Mouse (Mus musculus) hindbrain, embryonic 13.5 days (tissue): ENCODE measurements at regions not wholly inside any gene's neighbourhood (a gene's known extent, or its start where the extent isn't known, plus 50 kb on each side); places are given as distances from the start of the nearest gene placed in this dataset.

Source experiments
- ATAC-seq: fragments of 200-750 bp; cut with Nextera tagmentation; 2 replicates; pipeline ENCODE4 v1.8.0; 2017; ENCODE audit warnings: moderate TSS enrichment; ENCODE audit not compliant: low FRiP score
- H3K27ac ChIP-seq: fragments of 300-500 bp; sonication (generic); 2 replicates; pipeline ENCODE4 v1.5.1; 2015; ENCODE audit warnings: inconsistent platforms, mild to moderate bottlenecking, moderate library complexity
- H3K27me3 ChIP-seq: fragments of 300-500 bp; sonication (generic); 2 replicates; pipeline ENCODE4 v1.6.1; 2015; ENCODE audit warnings: mild to moderate bottlenecking, inconsistent platforms
- H3K36me3 ChIP-seq: fragments of 300-500 bp; sonication (generic); 2 replicates; pipeline ENCODE4 v1.6.1; 2015; ENCODE audit warnings: mild to moderate bottlenecking, inconsistent platforms
- H3K4me1 ChIP-seq: fragments of 300-500 bp; sonication (generic); replicated peaks from 2 replicates; pipeline ENCODE4 v1.6.1; 2015; ENCODE audit warnings: inconsistent platforms
- H3K4me2 ChIP-seq: fragments of 300-500 bp; sonication (generic); 2 replicates; pipeline ENCODE4 v1.6.1; 2015; ENCODE audit warnings: inconsistent platforms, mild to moderate bottlenecking, moderate library complexity
- H3K4me3 ChIP-seq: fragments of 300-500 bp; sonication (generic); 2 replicates; pipeline ENCODE4 v1.5.1; 2015; ENCODE audit warnings: mild to moderate bottlenecking, inconsistent platforms
- H3K9ac ChIP-seq: fragments of 300-500 bp; sonication (generic); 2 replicates; pipeline ENCODE4 v1.6.1; 2015; ENCODE audit warnings: mild to moderate bottlenecking, inconsistent platforms
- H3K9me3 ChIP-seq: fragments of 300-500 bp; sonication (generic); 2 replicates; pipeline ENCODE4 v1.6.1; 2016; ENCODE audit warnings: inconsistent platforms
- WGBS: fragments of 180-500 bp; shearing (Covaris S2); methylation state at CpG from one replicate; pipeline ENCODE4 v1.1.7; 2015; 5-methylcytosine and 5-hydroxymethylcytosine counted together

- ATAC-seq: no peak
- no peaks in the 10 kb centered on the region for H3K27me3 ChIP-seq
These were observed 393.2 kb downstream of the Olfm4 start for GRCm38 (mm10) chr14:80377064-80377463.

GRCm38 (mm10) chr14:80391418-80391817 is 407.5 kb downstream of the Olfm4 start:
- no peak for ATAC-seq
- H3K4me2 ChIP-seq: no peak overlapping the region
- no peaks in the 10 kb centered on the region for H3K4me1 ChIP-seq
- no peak overlapping the region for H3K9ac ChIP-seq
- no peaks in the 10 kb centered on the region for H3K27me3 ChIP-seq
- no peak overlapping the region for H3K4me3 ChIP-seq
- no peaks in the 10 kb centered on the region for H3K36me3 ChIP-seq
- no peaks in the 10 kb centered on the region for H3K9me3 ChIP-seq
- 53% methylated on average over 2 of the region's 2 CpGs for WGBS
- H3K27ac ChIP-seq: no peak overlapping the region

More at GRCm38 (mm10) chr14:80377064-80377463, 393.2 kb downstream of the Olfm4 start:
- H3K4me3 ChIP-seq: no peak overlapping the region
- no peaks in the 10 kb centered on the region for H3K9me3 ChIP-seq
- no peak overlapping the region for H3K27ac ChIP-seq
- H3K9ac ChIP-seq: no peak overlapping the region
- H3K4me1 ChIP-seq: no peaks in the 10 kb centered on the region
- no peaks in the 10 kb centered on the region for H3K36me3 ChIP-seq
- H3K4me2 ChIP-seq: no peak overlapping the region
- 69% methylated on average over 1 of the region's 1 CpGs for WGBS

- H3K4me3 ChIP-seq: no peak overlapping the region
- H3K27me3 ChIP-seq: no peaks in the 10 kb centered on the region
- no peak overlapping the region for H3K4me2 ChIP-seq
- 92% methylated on average over 2 of the region's 2 CpGs for WGBS
- H3K27ac ChIP-seq: no peak overlapping the region
- H3K9me3 ChIP-seq: no peaks in the 10 kb centered on the region
- H3K36me3 ChIP-seq: no peaks in the 10 kb centered on the region
- no peaks in the 10 kb centered on the region for H3K4me1 ChIP-seq
- H3K9ac ChIP-seq: no peak overlapping the region
- no peak for ATAC-seq
These were observed 424.4 kb downstream of the Olfm4 start for GRCm38 (mm10) chr14:80408317-80408716.

- no peaks in the 10 kb centered on the region for H3K9me3 ChIP-seq
- no peak overlapping the region for H3K9ac ChIP-seq
- no peaks in the 10 kb centered on the region for H3K27me3 ChIP-seq
- ATAC-seq: no peak
- H3K4me1 ChIP-seq: no peaks in the 10 kb centered on the region
- no peak overlapping the region for H3K4me3 ChIP-seq
- H3K27ac ChIP-seq: no peak overlapping the region
- WGBS: 86% methylated on average over 3 of the region's 3 CpGs
- H3K4me2 ChIP-seq: no peak overlapping the region
- no peaks in the 10 kb centered on the region for H3K36me3 ChIP-seq
These were observed 435.0 kb downstream of the Olfm4 start for GRCm38 (mm10) chr14:80418810-80419325.

GRCm38 (mm10) chr14:80443820-80444219 is 459.9 kb downstream of the Olfm4 start:
- no peak for ATAC-seq
- H3K4me2 ChIP-seq: no peak overlapping the region
- H3K9me3 ChIP-seq: no peaks in the 10 kb centered on the region
- H3K27ac ChIP-seq: no peak overlapping the region
- no peak overlapping the region for H3K9ac ChIP-seq
- no peaks in the 10 kb centered on the region for H3K36me3 ChIP-seq
- H3K4me3 ChIP-seq: no peak overlapping the region
- H3K27me3 ChIP-seq: no peaks in the 10 kb centered on the region
- H3K4me1 ChIP-seq: no peaks in the 10 kb centered on the region

GRCm38 (mm10) chr14:80471470-80471869 is 487.6 kb downstream of the Olfm4 start:
- WGBS: 54% methylated on average over 1 of the region's 1 CpGs

GRCm38 (mm10) chr14:80479918-80480317 is 496.0 kb downstream of the Olfm4 start:
- no peaks in the 10 kb centered on the region for H3K27me3 ChIP-seq
- H3K9me3 ChIP-seq: no peaks in the 10 kb centered on the region
- no peak overlapping the region for H3K4me2 ChIP-seq
- H3K4me3 ChIP-seq: no peak overlapping the region
- H3K9ac ChIP-seq: no peak overlapping the region
- ATAC-seq: no peak
- H3K27ac ChIP-seq: no peak overlapping the region
- no peaks in the 10 kb centered on the region for H3K36me3 ChIP-seq
- no peaks in the 10 kb centered on the region for H3K4me1 ChIP-seq

More at GRCm38 (mm10) chr14:80471470-80471869, 487.6 kb downstream of the Olfm4 start:
- H3K27me3 ChIP-seq: no peaks in the 10 kb centered on the region
- no peak overlapping the region for H3K4me2 ChIP-seq
- H3K36me3 ChIP-seq: no peaks in the 10 kb centered on the region
- no peaks in the 10 kb centered on the region for H3K9me3 ChIP-seq
- no peak overlapping the region for H3K4me3 ChIP-seq
- no peak overlapping the region for H3K9ac ChIP-seq
- ATAC-seq: no peak
- 0 out of 2 replicates have a peak, but pooled peaks cover 3% of the 10 kb centered on the region for H3K4me1 ChIP-seq
- H3K27ac ChIP-seq: no peak overlapping the region

- H3K4me1 ChIP-seq: no peaks in the 10 kb centered on the region
- no peak overlapping the region for H3K4me3 ChIP-seq
- ATAC-seq: no peak
- no peak overlapping the region for H3K4me2 ChIP-seq
- H3K9ac ChIP-seq: no peak overlapping the region
- WGBS: 75% methylated on average over 3 of the region's 3 CpGs
- H3K27me3 ChIP-seq: no peaks in the 10 kb centered on the region
- H3K36me3 ChIP-seq: no peaks in the 10 kb centered on the region
- no peaks in the 10 kb centered on the region for H3K9me3 ChIP-seq
- H3K27ac ChIP-seq: no peak overlapping the region
These were observed 498.9 kb downstream of the Olfm4 start for GRCm38 (mm10) chr14:80482771-80483170.

- H3K27ac ChIP-seq: no peak overlapping the region
- ATAC-seq: no peak
- H3K27me3 ChIP-seq: no peaks in the 10 kb centered on the region
- H3K36me3 ChIP-seq: no peaks in the 10 kb centered on the region
- H3K9ac ChIP-seq: no peak overlapping the region
- H3K4me1 ChIP-seq: peaks cover 3% of the 10 kb centered on the region; the same call in 1 of the 2 replicates
- H3K4me2 ChIP-seq: no peak overlapping the region
- H3K9me3 ChIP-seq: no peaks in the 10 kb centered on the region
- no peak overlapping the region for H3K4me3 ChIP-seq
These were observed 500.4 kb downstream of the Olfm4 start for GRCm38 (mm10) chr14:80484256-80484655.

GRCm38 (mm10) chr14:80485149-80485548 is 501.3 kb downstream of the Olfm4 start:
- no peaks in the 10 kb centered on the region for H3K36me3 ChIP-seq
- no peak overlapping the region for H3K27ac ChIP-seq
- no peak overlapping the region for H3K4me2 ChIP-seq
- H3K27me3 ChIP-seq: no peaks in the 10 kb centered on the region
- ATAC-seq: no peak
- H3K9me3 ChIP-seq: no peaks in the 10 kb centered on the region
- H3K4me1 ChIP-seq: peaks cover 8% of the 10 kb centered on the region; the same call in 1 of the 2 replicates
- H3K4me3 ChIP-seq: no peak overlapping the region
- no peak overlapping the region for H3K9ac ChIP-seq

- H3K9ac ChIP-seq: no peak overlapping the region
- H3K4me3 ChIP-seq: no peak overlapping the region
- H3K9me3 ChIP-seq: no peaks in the 10 kb centered on the region
- H3K27ac ChIP-seq: no peak overlapping the region
- H3K36me3 ChIP-seq: no peaks in the 10 kb centered on the region
- 0 out of 2 replicates have a peak, but pooled peaks cover 4% of the 10 kb centered on the region for H3K27me3 ChIP-seq
- H3K4me2 ChIP-seq: no peak overlapping the region
- 63% methylated on average over 6 of the region's 6 CpGs for WGBS
- no peak for ATAC-seq
- peaks cover 8% of the 10 kb centered on the region; the same call in 1 of the 2 replicates for H3K4me1 ChIP-seq
These were observed 502.7 kb downstream of the Olfm4 start for GRCm38 (mm10) chr14:80486605-80487004.

GRCm38 (mm10) chr14:80492043-80492900 is 508.4 kb downstream of the Olfm4 start:
- no peak overlapping the region for H3K4me3 ChIP-seq
- 16% methylated on average over 10 of the region's 10 CpGs for WGBS
- H3K27me3 ChIP-seq: 0 out of 2 replicates have a peak, but pooled peaks cover 4% of the 10 kb centered on the region
- H3K36me3 ChIP-seq: no peaks in the 10 kb centered on the region
- no peaks in the 10 kb centered on the region for H3K9me3 ChIP-seq
- no peak overlapping the region for H3K27ac ChIP-seq
- peaks cover 15% of the 10 kb centered on the region; the same call in 1 of the 2 replicates for H3K4me1 ChIP-seq
- ATAC-seq: no peak
- no peak overlapping the region for H3K4me2 ChIP-seq
- no peak overlapping the region for H3K9ac ChIP-seq

- WGBS: 38% methylated on average over 4 of the region's 4 CpGs
- Histone ChIP-seq H3K4me3 (no peak overlapping the region), H3K9ac (no peak overlapping the region), H3K27me3 (0 out of 2 replicates have a peak, but pooled peaks cover 4% of the 10 kb centered on the region), H3K4me2 (no peak overlapping the region), H3K27ac (no peak overlapping the region), H3K9me3 (no peaks in the 10 kb centered on the region), H3K36me3 (no peaks in the 10 kb centered on the region), H3K4me1 (peaks cover 15% of the 10 kb centered on the region; the same call in 1 of the 2 replicates)
- ATAC-seq: no peak
These were observed 509.0 kb downstream of the Olfm4 start for GRCm38 (mm10) chr14:80492901-80493279.
